Mouse (Mus musculus) hindbrain, embryonic 12.5 days (tissue): ENCODE results near the gene Sec14l1. TPM values are rescaled to one million over a fixed set of nuclear protein-coding genes. Genes with fewer than 3 reads are reported as not detected.
"Not testable (repeated sequence)": the region's sequence is repeated elsewhere in the genome, so short reads cannot be mapped to it uniquely, and the experiment has no call there.

Experiments used
- ATAC-seq: fragments of 200-750 bp; cut with Nextera tagmentation; 2 replicates; pipeline ENCODE4 v1.8.0; 2017; ENCODE audit warnings: moderate TSS enrichment; ENCODE audit not compliant: low FRiP score
- H3K27ac ChIP-seq: fragments of 300-500 bp; sonication (generic); 2 replicates; pipeline ENCODE4 v1.5.1; 2016; ENCODE audit warnings: mild to moderate bottlenecking
- H3K27me3 ChIP-seq: fragments of 300-500 bp; sonication (generic); 2 replicates; pipeline ENCODE4 v1.6.1; 2016; ENCODE audit warnings: mild to moderate bottlenecking
- H3K36me3 ChIP-seq: fragments of 300-500 bp; sonication (generic); 2 replicates; pipeline ENCODE4 v1.6.1; 2016; ENCODE audit warnings: mild to moderate bottlenecking
- H3K4me1 ChIP-seq: fragments of 300-500 bp; sonication (generic); 2 replicates; pipeline ENCODE4 v1.6.1; 2016
- H3K4me2 ChIP-seq: fragments of 300-500 bp; sonication (generic); replicated peaks from 2 replicates; pipeline ENCODE4 v1.6.1; 2016; ENCODE audit warnings: mild to moderate bottlenecking
- H3K4me3 ChIP-seq: fragments of 300-500 bp; sonication (generic); 2 replicates; pipeline ENCODE4 v1.5.1; 2016; ENCODE audit warnings: mild to moderate bottlenecking
- H3K9ac ChIP-seq: fragments of 300-500 bp; sonication (generic); 2 replicates; pipeline ENCODE4 v1.6.1; 2016; ENCODE audit warnings: mild to moderate bottlenecking, moderate library complexity
- H3K9me3 ChIP-seq: fragments of 300-500 bp; sonication (generic); replicated peaks from 2 replicates; pipeline ENCODE4 v1.6.1; 2016; ENCODE audit warnings: mild to moderate bottlenecking
- WGBS: fragments of 180-500 bp; shearing (Covaris S2); methylation state at CpG from one replicate; pipeline ENCODE4 v1.1.7; 2016; 5-methylcytosine and 5-hydroxymethylcytosine counted together
- polyA plus RNA-seq: library from polyadenylated mRNA; unstranded; fragments of >200 nt; fragmentation: Nextera tagmentation; extraction: Ambion mirVana; gene quantifications from 2 replicates; pipeline ENCODE4 v1.2.1, GENCODE M21; 2016

The Sec14l1 gene
- polyA plus RNA-seq, result 76.2 and 77.6 TPM in 2 replicates

DNA sequence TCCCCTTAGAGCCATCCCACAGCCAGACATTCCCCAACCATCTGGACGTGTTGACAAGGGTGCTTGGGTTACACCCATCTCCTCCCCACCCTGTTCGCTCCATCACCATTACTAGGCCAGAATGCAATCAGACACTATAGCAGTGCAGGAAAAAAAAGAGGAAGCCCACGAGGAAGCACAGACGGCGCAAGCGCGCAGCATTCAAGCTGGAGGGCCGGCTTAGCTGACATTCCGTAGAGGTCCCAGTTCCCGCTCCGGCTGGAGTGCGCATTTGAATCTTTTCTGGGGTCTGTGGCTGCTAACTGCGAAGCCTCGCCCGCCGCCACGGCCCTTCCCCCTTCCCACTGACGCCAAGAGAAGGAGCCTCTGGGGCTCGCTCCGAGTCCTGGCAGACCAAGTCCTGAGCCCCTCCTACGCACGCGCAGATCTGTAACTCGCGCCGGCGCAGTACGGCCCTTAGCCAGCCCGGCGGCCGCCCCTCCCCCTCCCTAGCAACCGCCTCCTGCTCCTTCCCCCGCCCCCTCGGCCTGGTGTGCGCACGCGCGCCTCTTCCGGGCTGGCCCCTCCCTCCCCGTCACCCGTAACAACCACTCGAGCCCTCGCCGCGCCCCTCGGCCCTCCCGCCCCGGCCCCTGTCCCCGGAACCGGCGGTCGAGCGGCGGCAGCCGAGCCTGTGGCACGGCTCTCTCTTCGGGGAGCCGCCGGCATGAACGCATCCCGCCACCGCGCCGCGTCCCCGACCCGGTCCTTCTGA lies at the start of gene Sec14l1:
Gene Sec14l1, plus strand, starts transcription at position 577 of the 754 bp plus-strand sequence.
- Histone ChIP-seq H3K9me3 (no peaks in the 10 kb centered on the region), H3K4me3 (peak within 1 kb of the TSS; percentile 57), H3K36me3 (peaks cover 4% of the 10 kb centered on the region; the same call in 1 of the 2 replicates), H3K27ac (peak within 1 kb of the TSS; percentile 98), H3K9ac (peak within 1 kb of the TSS; percentile 80), H3K4me1 (peaks cover 45% of the 10 kb centered on the region), H3K27me3 (no peaks in the 10 kb centered on the region), H3K4me2 (peak within 1 kb of the TSS; percentile 69)
- peak; percentile 95 for ATAC-seq
- WGBS, result under 1% methylated on average over 51 of the region's 67 CpGs

DNA sequence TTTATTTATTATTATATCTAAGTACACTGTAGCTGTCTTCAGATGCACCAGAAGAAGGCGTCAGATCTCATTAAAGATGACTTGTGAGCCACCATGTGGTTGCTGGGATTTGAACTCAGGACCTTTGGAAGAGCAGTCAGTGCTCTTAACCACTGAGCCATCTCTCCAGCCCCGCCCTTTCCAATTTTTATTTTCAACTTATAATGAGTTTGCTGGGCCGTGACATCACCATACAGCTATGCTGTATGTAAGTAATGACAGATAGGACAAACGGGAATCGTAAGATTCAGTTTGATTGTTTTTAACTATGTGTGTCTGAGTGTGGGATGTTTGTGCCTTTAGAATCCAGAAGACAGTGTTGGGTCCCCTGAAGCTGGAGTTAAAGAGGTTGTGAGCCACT lies 49.4 kb upstream of the Sec14l1 start:
- not testable (repeated sequence) for ATAC-seq, H3K9ac ChIP-seq
- WGBS, result 86% methylated on average over 5 of the region's 5 CpGs

DNA sequence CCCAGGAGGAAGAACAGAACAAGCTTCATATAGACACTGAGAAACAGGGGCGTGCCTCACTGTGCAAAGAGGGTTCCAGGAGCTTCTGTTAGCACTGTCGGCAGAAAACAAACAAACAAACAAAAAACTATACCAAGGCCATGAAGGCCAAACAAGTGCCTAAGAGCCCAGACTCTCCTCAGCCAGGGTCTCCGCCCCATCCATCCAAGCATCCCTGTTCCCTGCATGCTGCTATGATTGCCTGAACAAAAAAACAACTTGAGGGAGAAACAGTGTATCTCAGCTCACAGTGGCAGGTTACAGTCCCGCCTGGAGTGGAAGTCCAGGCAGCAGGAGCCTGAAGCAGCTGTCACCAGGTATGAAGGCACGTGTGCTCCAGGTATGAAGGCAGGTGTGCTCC lies 48.2 kb upstream of the Sec14l1 start:
- no peak for ATAC-seq
- H3K27ac ChIP-seq, result no peak overlapping the region
- peaks cover 6% of the 10 kb centered on the region; the same call in 1 of the 2 replicates for H3K27me3 ChIP-seq
- 77% methylated on average over 5 of the region's 5 CpGs for WGBS
- no peak overlapping the region for H3K9ac ChIP-seq
- H3K36me3 ChIP-seq, result no peaks in the 10 kb centered on the region
- peaks cover 19% of the 10 kb centered on the region for H3K4me1 ChIP-seq
- H3K4me3 ChIP-seq, result no peak overlapping the region
- H3K9me3 ChIP-seq, result no peaks in the 10 kb centered on the region
- H3K4me2 ChIP-seq, result no peak overlapping the region

More for the DNA sequence above, 49.4 kb upstream of the Sec14l1 start:
- not testable (repeated sequence) for H3K9me3 ChIP-seq, H3K36me3 ChIP-seq, H3K4me2 ChIP-seq, H3K27ac ChIP-seq, H3K27me3 ChIP-seq, H3K4me3 ChIP-seq
- H3K4me1 ChIP-seq, result peaks cover 22% of the 10 kb centered on the region

DNA sequence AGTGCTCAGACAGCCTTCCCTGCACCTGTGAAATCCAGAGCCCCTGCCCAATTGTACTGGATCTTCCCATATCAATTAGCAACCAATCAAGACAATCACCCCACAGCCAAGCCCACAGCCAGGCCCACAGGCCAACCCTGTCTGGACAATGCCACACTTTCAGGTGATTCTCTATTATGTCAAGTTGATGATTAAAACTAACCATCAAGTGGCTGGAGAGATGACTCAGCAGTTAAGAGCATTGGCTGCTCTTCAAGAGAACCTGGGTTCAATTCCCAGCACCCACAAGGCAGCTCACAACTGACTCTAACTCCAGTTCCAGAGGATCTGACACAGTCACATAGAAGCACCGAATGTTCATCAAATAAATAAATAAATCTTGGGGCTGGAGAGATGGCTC lies 46.6 kb upstream of the Sec14l1 start:
- Histone ChIP-seq H3K27me3 (peaks cover 6% of the 10 kb centered on the region; the same call in 1 of the 2 replicates), H3K27ac (no peak overlapping the region), H3K9me3 (no peaks in the 10 kb centered on the region), H3K36me3 (no peaks in the 10 kb centered on the region), H3K4me3 (no peak overlapping the region), H3K9ac (no peak overlapping the region), H3K4me1 (peaks cover 8% of the 10 kb centered on the region), H3K4me2 (no peak overlapping the region)
- no peak for ATAC-seq
- WGBS, result 84% methylated on average over 1 of the region's 1 CpGs

DNA sequence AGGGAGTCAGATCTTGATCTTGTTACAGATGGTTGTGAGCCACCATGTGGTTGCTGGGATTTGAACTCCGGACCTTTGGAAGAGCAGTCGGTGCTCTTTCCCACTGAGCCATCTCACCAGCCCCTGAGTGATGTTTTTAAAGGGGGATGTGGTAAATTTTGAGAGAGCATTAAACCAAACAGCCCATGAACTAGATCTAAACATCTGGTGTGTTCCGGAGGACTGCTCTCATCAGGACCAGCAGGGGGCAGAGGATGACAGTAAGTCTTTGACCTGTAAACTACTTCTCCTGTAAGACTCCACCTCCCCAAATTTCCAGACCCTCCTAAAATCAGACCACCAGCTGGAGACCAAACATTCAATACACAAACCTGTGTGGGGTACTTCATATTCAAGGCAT lies 45.9 kb upstream of the Sec14l1 start:
- no peak for ATAC-seq
- peaks cover 1% of the 10 kb centered on the region; the same call in 1 of the 2 replicates for H3K4me1 ChIP-seq
- no peak overlapping the region for H3K4me2 ChIP-seq
- WGBS, result 75% methylated on average over 3 of the region's 3 CpGs
- no peak overlapping the region for H3K9ac ChIP-seq
- H3K4me3 ChIP-seq, result no peak overlapping the region
- no peaks in the 10 kb centered on the region for H3K9me3 ChIP-seq
- H3K27ac ChIP-seq, result no peak overlapping the region
- H3K36me3 ChIP-seq, result no peaks in the 10 kb centered on the region
- peaks cover 6% of the 10 kb centered on the region; the same call in 1 of the 2 replicates for H3K27me3 ChIP-seq

DNA sequence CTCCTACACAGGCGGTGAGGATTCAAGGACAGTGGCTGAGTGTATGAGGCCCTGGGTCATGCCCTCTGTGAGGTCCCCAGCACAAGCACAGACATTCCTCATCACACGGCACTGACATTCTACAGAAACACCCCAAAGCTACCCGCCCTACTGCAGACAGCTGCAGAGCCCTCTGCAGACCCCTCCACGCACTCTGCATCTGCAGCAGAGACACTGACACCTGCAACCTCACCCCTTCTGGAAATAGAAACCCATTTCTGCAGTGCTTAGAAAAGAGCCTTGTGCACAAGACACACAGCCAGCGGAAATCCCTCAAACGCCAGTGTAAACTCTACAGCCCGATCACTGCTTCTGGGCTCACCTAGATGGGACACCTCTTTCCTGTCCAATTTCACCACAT lies 44.3 kb upstream of the Sec14l1 start:
- Histone ChIP-seq H3K27ac (no peak overlapping the region), H3K4me3 (no peak overlapping the region), H3K9me3 (no peaks in the 10 kb centered on the region), H3K27me3 (peaks cover 6% of the 10 kb centered on the region; the same call in 1 of the 2 replicates), H3K4me2 (no peak overlapping the region), H3K9ac (no peak overlapping the region), H3K4me1 (no peaks in the 10 kb centered on the region), H3K36me3 (no peaks in the 10 kb centered on the region)
- 78% methylated on average over 7 of the region's 7 CpGs for WGBS
- ATAC-seq, result no peak

DNA sequence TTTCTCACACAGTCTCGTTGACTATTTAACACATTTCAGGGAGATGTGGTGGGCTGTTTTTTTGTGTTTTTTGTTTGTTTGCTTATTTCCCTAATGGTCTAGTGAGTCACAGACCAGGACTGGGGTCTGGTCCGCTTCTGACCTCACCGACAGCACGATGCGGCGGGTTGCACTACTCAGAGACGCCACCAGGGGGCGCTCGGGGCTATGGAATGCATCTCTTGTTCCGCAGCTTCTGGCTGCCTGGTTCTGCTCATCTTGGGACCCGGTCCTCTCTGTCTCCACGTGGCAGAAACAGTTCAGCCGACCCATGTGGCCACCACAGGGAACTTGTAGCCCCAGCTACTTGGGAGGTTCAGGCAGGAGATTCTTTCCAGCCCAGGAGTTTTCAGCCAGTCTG lies 42.8 kb upstream of the Sec14l1 start:
- Histone ChIP-seq H3K36me3 (no peaks in the 10 kb centered on the region), H3K4me3 (no peak overlapping the region), H3K9ac (no peak overlapping the region), H3K27ac (no peak overlapping the region), H3K9me3 (no peaks in the 10 kb centered on the region), H3K4me2 (no peak overlapping the region), H3K4me1 (peaks cover 1% of the 10 kb centered on the region), H3K27me3 (peaks cover 6% of the 10 kb centered on the region; the same call in 1 of the 2 replicates)
- no peak for ATAC-seq
- WGBS, result under 1% methylated on average over 13 of the region's 13 CpGs

DNA sequence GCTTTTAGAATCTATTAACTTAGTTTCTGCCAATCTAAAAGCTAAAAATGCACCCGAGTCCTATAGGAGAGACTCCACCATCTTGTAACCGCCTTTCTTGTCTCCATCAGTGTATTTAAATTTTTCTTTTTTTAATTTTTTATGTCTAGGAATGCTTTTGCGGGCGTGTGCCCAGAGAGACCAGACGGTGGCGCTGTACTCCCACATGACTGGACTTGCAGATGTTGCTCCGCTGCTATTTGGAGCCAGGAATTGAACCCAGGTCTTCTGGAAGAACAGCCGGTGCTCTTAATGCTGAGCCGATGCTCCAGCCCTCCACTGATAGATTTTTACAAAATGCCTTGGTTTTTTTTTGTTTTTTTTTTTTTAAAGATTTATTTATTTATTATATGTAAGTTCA lies 41.5 kb upstream of the Sec14l1 start:
- WGBS, result 91% methylated on average over 9 of the region's 9 CpGs
- no peak for ATAC-seq

DNA sequence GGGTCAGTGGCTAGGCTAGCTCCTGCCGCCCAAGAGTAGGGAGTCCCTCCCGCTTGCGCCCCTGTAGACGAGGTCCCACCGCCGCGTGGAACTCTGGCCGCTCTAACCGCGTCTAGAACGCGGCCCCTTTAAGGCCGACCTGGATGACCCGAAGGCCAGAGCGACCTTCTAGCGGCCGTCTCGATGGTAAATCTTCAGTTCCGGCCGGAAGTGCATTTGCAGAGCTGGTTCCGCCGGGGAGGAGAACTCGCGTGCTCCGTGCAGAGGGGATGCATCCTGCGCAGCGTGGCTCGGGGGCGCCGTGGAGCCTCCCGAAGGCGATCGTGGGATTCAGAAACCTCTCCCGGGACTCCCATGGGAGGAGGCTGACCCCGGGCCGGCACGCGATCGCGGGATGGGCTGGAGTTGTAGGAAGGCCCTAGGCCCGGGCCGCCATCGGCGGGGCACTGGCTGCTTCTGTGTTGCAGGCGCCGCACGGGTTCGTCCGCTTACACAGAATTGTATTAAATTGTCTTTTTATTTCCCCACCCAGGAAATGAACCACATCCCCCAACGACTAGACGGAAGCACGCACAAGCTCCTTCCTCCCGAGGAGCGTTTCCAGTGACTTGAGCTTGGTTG lies 38.3 kb upstream of the Sec14l1 start:
- Histone ChIP-seq H3K27ac (peak overlapping the region; percentile 69), H3K4me1 (peaks cover 19% of the 10 kb centered on the region), H3K36me3 (peaks cover 30% of the 10 kb centered on the region), H3K4me3 (peak overlapping the region; percentile 85), H3K9me3 (no peaks in the 10 kb centered on the region), H3K4me2 (peak overlapping the region; percentile 88), H3K9ac (peak overlapping the region; percentile 86), H3K27me3 (no peaks in the 10 kb centered on the region)
- ATAC-seq, result peak; percentile 65
- under 1% methylated on average over 54 of the region's 54 CpGs for WGBS

More for the DNA sequence above, 41.5 kb upstream of the Sec14l1 start:
- Histone ChIP-seq H3K9ac (no peak overlapping the region), H3K4me3 (no peak overlapping the region), H3K36me3 (peaks cover 2% of the 10 kb centered on the region; the same call in 1 of the 2 replicates), H3K27me3 (peaks cover 6% of the 10 kb centered on the region; the same call in 1 of the 2 replicates), H3K4me1 (peaks cover 12% of the 10 kb centered on the region), H3K9me3 (no peaks in the 10 kb centered on the region), H3K27ac (no peak overlapping the region), H3K4me2 (no peak overlapping the region)

DNA sequence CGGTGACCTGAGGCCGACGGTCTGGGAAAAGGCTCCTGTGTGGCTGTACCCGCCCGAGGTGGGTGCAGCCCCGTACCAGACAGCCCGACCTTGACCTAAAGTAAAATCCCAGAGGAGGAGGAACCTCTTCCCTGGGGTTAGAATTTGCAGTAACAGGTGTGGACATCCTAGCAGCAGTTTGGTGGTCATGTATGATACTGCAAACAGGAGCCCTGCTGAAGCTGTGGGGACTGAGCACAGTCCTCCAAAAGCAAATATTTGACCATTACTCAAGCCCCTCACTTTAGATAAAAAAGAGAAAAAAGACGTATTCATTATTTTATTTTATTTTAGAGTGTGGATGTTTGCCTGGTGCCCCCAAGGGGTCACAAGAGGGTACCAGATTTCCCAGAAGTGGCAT lies 37.7 kb upstream of the Sec14l1 start:
- peaks cover 30% of the 10 kb centered on the region for H3K36me3 ChIP-seq
- H3K4me1 ChIP-seq, result peaks cover 22% of the 10 kb centered on the region
- WGBS, result 4% methylated on average over 8 of the region's 8 CpGs
- H3K9me3 ChIP-seq, result no peaks in the 10 kb centered on the region
- H3K4me3 ChIP-seq, result peak overlapping the region; percentile 85
- peak overlapping the region; percentile 86 for H3K9ac ChIP-seq
- no peaks in the 10 kb centered on the region for H3K27me3 ChIP-seq
- H3K4me2 ChIP-seq, result peak overlapping the region; percentile 88
- H3K27ac ChIP-seq, result 0 out of 2 replicates have a peak overlapping the region, but pooled peaks have one; percentile 69
- no peak for ATAC-seq

DNA sequence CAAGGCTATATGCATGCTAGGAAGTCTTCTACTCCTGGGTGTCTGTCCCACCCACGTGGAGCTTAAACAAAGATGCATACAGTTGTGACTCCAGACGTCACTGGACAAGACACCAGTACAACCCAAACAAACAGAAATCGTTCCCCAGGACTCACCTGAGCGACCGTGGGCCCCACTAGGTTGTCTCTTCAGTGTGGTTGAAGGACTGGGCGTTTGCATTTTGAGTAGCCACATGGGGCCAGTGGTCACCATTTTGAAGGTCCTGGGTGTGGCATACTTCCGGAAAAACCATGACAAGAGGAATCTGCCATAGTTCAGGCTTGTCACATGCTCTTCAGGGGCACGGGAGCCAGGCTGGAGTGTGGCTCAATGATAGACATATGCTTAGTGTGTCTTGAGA lies 37.1 kb upstream of the Sec14l1 start:
- no peaks in the 10 kb centered on the region for H3K27me3 ChIP-seq
- peaks cover 26% of the 10 kb centered on the region for H3K4me1 ChIP-seq
- H3K9ac ChIP-seq, result peak overlapping the region; percentile 86
- 86% methylated on average over 8 of the region's 8 CpGs for WGBS
- no peak for ATAC-seq
- H3K36me3 ChIP-seq, result peaks cover 30% of the 10 kb centered on the region
- H3K4me3 ChIP-seq, result peak overlapping the region; percentile 85
- H3K27ac ChIP-seq, result no peak overlapping the region
- H3K4me2 ChIP-seq, result peak overlapping the region; percentile 88
- H3K9me3 ChIP-seq, result no peaks in the 10 kb centered on the region

DNA sequence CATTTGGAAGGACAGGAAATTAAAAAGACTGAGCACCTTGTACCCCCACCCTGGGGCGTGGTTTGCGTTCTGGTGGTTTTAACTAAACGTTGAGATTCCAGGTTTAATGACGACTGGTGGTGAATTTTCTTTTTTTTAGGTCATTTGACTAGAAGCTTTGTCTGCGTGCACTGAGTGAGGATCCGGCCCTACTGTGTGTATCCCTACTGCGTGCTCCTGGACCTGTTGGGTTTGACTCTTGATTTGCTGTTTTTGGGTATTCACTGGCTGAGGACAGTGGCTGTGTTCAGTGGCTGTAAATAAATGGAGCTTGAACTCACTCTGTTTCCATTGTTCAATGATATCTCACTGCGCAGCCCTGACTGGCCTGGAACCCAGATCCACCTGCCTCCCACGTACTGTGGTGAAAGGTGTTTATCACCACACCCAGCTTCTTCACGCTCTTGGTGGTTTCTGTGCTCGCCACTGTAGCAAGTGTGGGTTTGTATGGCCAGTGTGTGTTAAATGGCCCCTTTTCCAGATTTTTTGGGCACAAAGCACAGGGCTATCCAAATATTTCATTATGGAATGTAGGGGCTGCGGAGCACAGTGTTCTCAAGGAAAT lies 36.2 kb upstream of the Sec14l1 start:
- Histone ChIP-seq H3K36me3 (peaks cover 30% of the 10 kb centered on the region), H3K4me2 (no peak overlapping the region), H3K9ac (no peak overlapping the region), H3K9me3 (no peaks in the 10 kb centered on the region), H3K27me3 (no peaks in the 10 kb centered on the region), H3K4me1 (peaks cover 26% of the 10 kb centered on the region), H3K27ac (no peak overlapping the region), H3K4me3 (no peak overlapping the region)
- no peak for ATAC-seq
- whole genome bisulfite sequencing, result 95% methylated on average over 12 of the region's 12 CpGs
